Mouse (Mus musculus) kidney, adult 2 months (tissue): ENCODE data around the gene Gm2897. TPM values are rescaled to one million over a fixed set of nuclear protein-coding genes. Genes with fewer than 3 reads are reported as not detected.
"Not testable (repeated sequence)": the region's sequence is repeated elsewhere in the genome, so short reads cannot be mapped to it uniquely, and the experiment has no call there.

Experiments
- DNase-seq: peaks from one replicate; pipeline ENCODE4 v3.0.0; 2021
- H3K27ac ChIP-seq: fragments of 200-500 bp; 2 replicates; pipeline ENCODE4 v1.5.1; 2012; ENCODE audit warnings: low read depth, low read length, control low read depth, inconsistent platforms; ENCODE audit not compliant: insufficient read depth
- H3K27me3 ChIP-seq: fragments of 200-500 bp; replicated peaks from 2 replicates; pipeline ENCODE4 v1.6.1; 2012; ENCODE audit warnings: mild to moderate bottlenecking, moderate library complexity, low read length, inconsistent platforms; ENCODE audit not compliant: control insufficient read depth, insufficient read depth
- H3K36me3 ChIP-seq: fragments of 200-500 bp; 2 replicates; pipeline ENCODE4 v1.6.1; 2012; ENCODE audit warnings: mild to moderate bottlenecking, moderate library complexity, low read length, inconsistent platforms; ENCODE audit not compliant: control insufficient read depth, insufficient read depth
- H3K4me1 ChIP-seq: fragments of 200-500 bp; 2 replicates; pipeline ENCODE4 v1.6.1; 2011; ENCODE audit warnings: low read length; ENCODE audit not compliant: control insufficient read depth, insufficient read depth
- H3K4me3 ChIP-seq: fragments of 200-500 bp; 2 replicates; pipeline ENCODE4 v1.5.1; 2011; ENCODE audit warnings: mild to moderate bottlenecking, low read depth, low read length, control low read depth; ENCODE audit not compliant: insufficient read depth
- WGBS: fragments of 180-500 bp; shearing (Covaris S2); methylation state at CpG from one replicate; pipeline ENCODE4 v1.1.7; 2018; 5-methylcytosine and 5-hydroxymethylcytosine counted together
- polyA plus RNA-seq: library from polyadenylated mRNA; depleted of rRNA; stranded (reverse); fragments of >200 nt; gene quantifications from 2 replicates; pipeline ENCODE4 v1.2.3, GENCODE M21; 2012; rRNA removed

Gm2897 gene
- 0.07 and 0.11 TPM in 2 replicates for polyA plus RNA-seq

DNA sequence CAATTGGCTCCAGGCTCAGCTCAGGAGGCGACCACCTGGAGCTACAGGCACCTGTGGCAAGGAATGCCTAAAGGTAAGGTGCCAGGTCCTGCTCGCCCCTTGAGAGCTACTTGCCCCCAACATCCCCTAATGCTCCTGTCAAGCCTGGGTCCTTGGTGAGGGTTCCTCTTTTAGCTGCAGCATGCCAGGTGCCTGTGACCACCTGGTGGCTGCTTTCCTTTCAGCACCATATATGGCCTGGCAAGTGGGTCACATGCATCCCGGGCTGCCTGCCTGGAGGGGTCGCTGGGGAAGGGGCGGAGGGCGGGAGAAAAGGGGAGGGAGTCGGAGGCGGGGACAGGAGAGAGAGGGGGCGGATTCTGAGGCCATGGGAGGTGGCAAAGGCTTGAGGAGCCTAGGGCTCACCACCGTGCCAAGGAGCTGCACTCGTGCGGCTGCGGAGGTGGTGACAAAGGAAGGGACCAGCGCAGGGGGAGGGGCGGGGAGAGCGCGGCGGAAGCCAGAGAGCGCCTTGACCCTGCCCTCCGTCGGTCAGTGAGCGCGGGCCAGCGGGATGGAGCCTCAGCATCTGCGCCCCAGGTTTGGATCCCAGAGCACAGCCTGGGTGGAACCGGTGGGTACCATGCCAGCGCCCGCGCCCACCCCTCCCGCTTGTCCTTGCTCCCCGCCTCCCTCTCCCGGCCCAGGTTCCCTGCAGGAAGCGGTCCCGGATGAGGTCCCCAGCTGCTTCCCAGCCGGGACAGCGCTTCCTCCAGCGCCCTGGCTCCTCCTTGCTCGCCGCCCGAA lies at the start of gene Gm2897:
Gene Gm2897, plus strand, starts transcription at position 559 of the 786 bp plus-strand sequence.
- not testable (repeated sequence) for H3K27me3 ChIP-seq, H3K4me1 ChIP-seq, H3K36me3 ChIP-seq, H3K27ac ChIP-seq
- 4% methylated on average over 33 of the region's 40 CpGs for WGBS
- H3K4me3 ChIP-seq: peak within 1 kb of the TSS; percentile 52
- DNase-seq: peak; percentile 9

DNA sequence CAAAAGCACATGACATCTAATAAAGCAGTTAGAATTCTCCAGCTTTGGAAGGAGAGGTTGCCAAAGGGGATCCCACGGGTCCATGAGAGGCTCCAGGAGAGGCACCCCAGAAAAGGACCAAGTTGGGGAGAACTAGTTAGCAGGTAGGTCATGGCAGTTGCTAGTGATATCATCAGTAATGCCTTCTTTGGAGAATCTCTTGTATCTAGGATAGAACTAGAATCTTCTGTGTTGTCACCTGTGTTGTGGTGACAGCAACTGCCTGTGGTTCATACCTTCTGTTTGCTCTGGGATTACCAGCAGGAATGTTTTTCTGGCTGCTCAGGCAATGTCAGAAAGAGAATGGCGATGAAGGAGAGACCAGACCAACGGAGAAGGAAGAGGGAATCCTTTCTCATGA lies 19.4 kb upstream of the Gm2897 start, which contains the start of gene Gm2888:
Gene Gm2888, plus strand, starts transcription at position 301 of the 400 bp plus-strand sequence.
- not testable (repeated sequence) for DNase-seq, H3K27ac ChIP-seq, H3K4me1 ChIP-seq, H3K4me3 ChIP-seq, H3K36me3 ChIP-seq, H3K27me3 ChIP-seq
- 69% methylated on average over 3 of the region's 3 CpGs for WGBS

DNA sequence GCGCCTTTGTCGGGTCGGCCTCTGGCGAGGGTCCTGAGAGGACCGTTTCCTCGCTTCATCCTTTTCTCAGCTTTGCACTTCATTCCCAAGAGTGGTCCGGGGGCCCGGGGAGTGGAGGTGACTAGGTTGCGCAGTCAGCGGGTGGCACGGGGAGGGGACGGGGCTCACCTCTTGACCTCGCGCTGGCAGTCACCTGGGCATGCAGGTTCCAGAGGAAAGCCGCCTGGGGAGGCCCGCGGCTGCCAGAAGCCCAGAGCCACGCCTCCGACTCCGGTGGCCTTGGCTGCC lies 372 bp downstream of the Gm2897 start:
- WGBS: 2% methylated on average over 17 of the region's 20 CpGs
- H3K4me1 ChIP-seq, H3K27me3 ChIP-seq, H3K27ac ChIP-seq, H3K36me3 ChIP-seq: not testable (repeated sequence)
- H3K4me3 ChIP-seq: peak overlapping the region; percentile 52
- DNase-seq: peak; percentile 52

DNA sequence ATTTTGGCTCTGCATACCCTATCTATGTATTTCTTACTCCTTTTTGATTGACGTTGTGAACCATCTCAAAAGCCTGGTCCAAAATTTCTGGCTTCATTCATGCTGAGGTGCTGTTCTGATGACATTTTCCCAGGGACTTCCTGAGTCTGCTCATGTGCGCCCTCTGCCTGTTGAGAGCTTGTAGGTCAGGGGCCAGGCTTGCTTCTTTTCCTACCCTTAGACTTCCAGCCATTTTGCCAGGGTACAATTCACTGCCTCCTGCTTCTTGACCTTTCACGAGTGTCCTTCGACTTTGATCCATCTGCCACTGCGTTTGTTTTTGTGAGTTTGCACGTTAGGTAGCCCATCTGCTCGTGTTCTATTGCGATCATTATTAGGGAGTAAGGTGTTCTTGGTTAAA lies 1.0 kb downstream of the Gm2897 start:
- DNase-seq: peak; percentile 6
- not testable (repeated sequence) for H3K27ac ChIP-seq, H3K27me3 ChIP-seq, H3K4me1 ChIP-seq, H3K36me3 ChIP-seq, H3K4me3 ChIP-seq
- 5% methylated on average over 6 of the region's 8 CpGs for WGBS

DNA sequence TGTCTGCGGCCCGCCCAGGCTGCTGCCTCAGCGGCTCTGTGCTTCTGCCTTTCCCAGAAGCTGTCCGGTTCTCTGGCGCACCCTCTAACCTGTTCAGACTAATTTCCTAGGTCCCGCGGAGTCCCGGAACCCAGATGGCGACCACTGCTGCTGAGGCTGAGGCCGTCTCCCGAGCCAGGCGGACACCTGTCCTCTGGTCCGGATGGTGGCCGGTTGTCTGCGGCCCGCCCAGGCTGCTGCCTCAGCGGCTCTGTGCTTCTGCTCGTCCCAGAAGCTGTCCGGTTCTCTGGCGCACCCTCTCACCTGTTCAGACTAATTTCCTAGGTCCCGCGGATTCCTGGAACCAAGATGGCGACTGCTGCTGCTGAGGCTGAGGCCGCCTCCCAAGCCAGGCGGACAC lies 67.0 kb downstream of the Gm2897 start:
- not testable (repeated sequence) for H3K27me3 ChIP-seq, H3K4me3 ChIP-seq, H3K4me1 ChIP-seq, H3K36me3 ChIP-seq, H3K27ac ChIP-seq
- peak; percentile 11 for DNase-seq
- 94% methylated on average over 19 of the region's 25 CpGs for WGBS

Other genes starting within 250 kb of the Gm2897 start
- not detected in 2 replicates for gene Gm2888, start 19.3 kb upstream of the Gm2897 start, polyA plus RNA-seq
- not detected in 2 replicates for gene Gm10340, start 84.7 kb downstream of the Gm2897 start, polyA plus RNA-seq
- gene Gm5795, start 139.0 kb downstream of the Gm2897 start, polyA plus RNA-seq: not detected in 2 replicates
- 0.11 and 0.20 TPM in 2 replicates for gene D830030K20Rik, start 159.2 kb downstream of the Gm2897 start, polyA plus RNA-seq